Mouse (Mus musculus): ENCODE measurements around the gene Rps17. TPM values are rescaled to one million over a fixed set of nuclear protein-coding genes. Genes with fewer than 3 reads are reported as not detected.

Gene Rps17
- total RNA-seq (2021) (1,000 to 10,000 TPM in 1 of 2 experiments, 100 to 1,000 TPM in 1; 847 to 1,012 TPM), polyA plus RNA-seq (2012; rRNA removed) (867 and 883 TPM in 2 replicates)
- long read RNA-seq, transcript Rps17-203 (4 exons, 660 nt) = minor isoform, 22 of 209 reads
- long read RNA-seq, transcript Rps17-201 (5 exons, 494 nt) = major isoform, 186 of 209 reads
- long read RNA-seq, partial matches to known transcripts = 1 of 209 reads
- long read RNA-seq, other reads (novel, unspliced or antisense) = 0 of 209 reads

DNA sequence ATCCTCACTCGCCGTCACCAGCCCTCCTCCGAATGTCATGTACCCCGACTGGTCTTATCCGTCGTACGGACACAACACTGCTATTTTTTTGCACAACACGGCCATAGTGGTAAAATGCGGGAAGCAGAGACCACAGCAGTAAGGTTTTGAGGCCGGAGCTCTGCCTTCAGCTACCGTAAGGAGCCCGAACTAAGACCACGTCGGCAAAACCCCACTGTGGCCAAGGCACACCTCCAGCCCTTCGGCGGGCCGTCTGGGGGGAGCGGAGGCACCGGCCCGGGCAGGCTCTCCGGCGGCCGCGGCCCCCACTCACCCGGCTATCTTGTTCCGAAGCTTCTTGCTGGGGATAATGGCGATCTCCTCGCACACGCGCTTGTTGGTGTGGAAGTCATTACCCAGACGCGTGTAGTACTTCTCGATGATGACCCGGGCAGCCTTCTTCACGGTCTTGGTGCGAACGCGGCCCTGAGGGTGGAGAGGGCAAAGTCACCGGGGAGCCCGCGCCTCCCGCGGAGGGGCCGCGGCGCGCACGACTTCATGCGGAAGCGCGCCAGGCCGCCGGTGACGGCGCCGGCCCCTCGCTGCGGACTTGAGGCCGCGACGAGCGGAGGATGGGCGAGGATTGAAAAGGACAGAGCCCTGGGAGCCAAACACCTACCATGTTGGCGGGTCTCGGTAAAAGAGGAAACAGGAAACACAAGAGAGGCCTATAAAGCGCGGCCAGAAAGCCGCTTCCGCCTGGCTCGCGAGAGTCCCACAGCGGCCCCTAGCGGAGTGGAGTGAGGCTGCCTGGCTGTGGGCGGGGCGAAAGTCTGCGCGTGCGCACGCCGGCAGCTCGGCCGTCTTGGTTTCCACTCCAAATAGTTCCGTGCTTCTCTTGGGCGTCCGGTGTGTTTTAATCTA, at the start of gene Rps17:
TSS of gene Rps17 (minus strand) at position 711 of the 903 bp plus-strand sequence.
- Histone ChIP-seq H3K79me2 (replicated peaks; ENCODE audit: control insufficient read depth, insufficient read depth, low read length) (no peaks in the 10 kb centered on the region), H3K4me1 (ENCODE audit: control insufficient read depth, insufficient read depth, low read length) (peaks cover 6% of the 10 kb centered on the region), H3K9ac (ENCODE audit: low read depth, low read length) (peak within 1 kb of the TSS; percentile 67), H3K36me3 (ENCODE audit: control insufficient read depth, insufficient read depth, low read length) (peaks cover 11% of the 10 kb centered on the region; the same call in 1 of the 2 replicates), H3K27me3 (ENCODE audit: control insufficient read depth, insufficient read depth, low read length) (no peaks in the 10 kb centered on the region), H3K4me3 (peak within 1 kb of the TSS; percentile 83), H3K27ac (peak within 1 kb of the TSS; percentile 85)
- intact Hi-C loops (cut with DNase I) = loop anchor here (5.0 kb wide), 3 partner anchors 178 to 1322 kb away; partner anchors contain the start of gene Zfp710
- DNase-seq = peak; percentile 96 to 100
- TF ChIP-seq POLR2A (IDR thresholded peaks at IDR 0.05; ENCODE audit: insufficient read depth, low read depth, low read length) (peak; percentile 90), EP300 (IDR thresholded peaks at IDR 0.05; ENCODE audit: insufficient read depth, low read depth, low read length) (0 out of 2 replicates have a peak, but pooled peaks have one; percentile 67), CTCF (IDR thresholded peaks at IDR 0.05) (no peak)
- under 1% methylated on average over 85 of the region's 85 CpGs for WGBS

DNA sequence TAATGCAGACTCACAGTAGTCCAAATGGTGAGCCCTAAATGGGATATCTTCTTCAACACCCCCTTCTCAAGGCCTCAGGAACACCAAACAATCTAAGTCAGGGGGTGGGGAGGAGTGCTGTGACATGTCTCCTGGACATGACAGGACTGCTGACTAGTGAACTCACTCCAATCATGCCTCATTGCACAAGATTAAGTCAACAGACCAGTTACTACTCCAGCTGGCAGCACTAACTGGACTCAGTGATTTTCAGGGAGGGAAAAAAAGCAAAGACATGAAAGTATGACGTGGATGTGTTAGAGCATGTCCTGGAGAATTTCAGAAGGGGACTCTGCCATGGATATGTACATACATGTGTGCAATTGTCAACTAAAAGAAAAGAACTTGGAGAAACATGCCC, 34.3 kb upstream of the Rps17 start:
- no peak overlapping the region for H3K9ac ChIP-seq (ENCODE audit: low read depth, low read length)
- no peak overlapping the region for H3K27ac ChIP-seq
- no peaks in the 10 kb centered on the region for H3K36me3 ChIP-seq (ENCODE audit: control insufficient read depth, insufficient read depth, low read length)
- intact Hi-C loops (cut with DNase I) = no loop called here
- H3K79me2 ChIP-seq (replicated peaks; ENCODE audit: control insufficient read depth, insufficient read depth, low read length) = no peaks in the 10 kb centered on the region
- no peak for TF ChIP-seq CTCF (IDR thresholded peaks at IDR 0.05)
- no peak for TF ChIP-seq POLR2A (IDR thresholded peaks at IDR 0.05; ENCODE audit: insufficient read depth, low read depth, low read length)
- no peak for TF ChIP-seq EP300 (IDR thresholded peaks at IDR 0.05; ENCODE audit: insufficient read depth, low read depth, low read length)
- no peaks in the 10 kb centered on the region for H3K4me1 ChIP-seq (ENCODE audit: control insufficient read depth, insufficient read depth, low read length)
- no peaks in the 10 kb centered on the region for H3K27me3 ChIP-seq (ENCODE audit: control insufficient read depth, insufficient read depth, low read length)
- H3K4me3 ChIP-seq = no peak overlapping the region
- WGBS = 69% methylated on average over 1 of the region's 1 CpGs
- no peak for DNase-seq

GRCm38 (mm10) chr7:81372337-81372920, 27.4 kb upstream of the Rps17 start:
- no peaks in the 10 kb centered on the region for H3K27me3 ChIP-seq (ENCODE audit: control insufficient read depth, insufficient read depth, low read length)
- WGBS = 6% methylated on average over 13 of the region's 13 CpGs
- no peaks in the 10 kb centered on the region for H3K79me2 ChIP-seq (replicated peaks; ENCODE audit: control insufficient read depth, insufficient read depth, low read length)
- H3K9ac ChIP-seq (ENCODE audit: low read depth, low read length) = no peak overlapping the region
- no peak overlapping the region for H3K27ac ChIP-seq
- TF ChIP-seq CTCF (IDR thresholded peaks at IDR 0.05) (no peak), EP300 (IDR thresholded peaks at IDR 0.05; ENCODE audit: insufficient read depth, low read depth, low read length) (no peak), POLR2A (IDR thresholded peaks at IDR 0.05; ENCODE audit: insufficient read depth, low read depth, low read length) (no peak)
- peaks cover 3% of the 10 kb centered on the region for H3K4me1 ChIP-seq (ENCODE audit: control insufficient read depth, insufficient read depth, low read length)
- intact Hi-C loops (cut with DNase I) = no loop called here
- peak; percentile 26 to 39 for DNase-seq
- H3K4me3 ChIP-seq = no peak overlapping the region
- no peaks in the 10 kb centered on the region for H3K36me3 ChIP-seq (ENCODE audit: control insufficient read depth, insufficient read depth, low read length)

GRCm38 (mm10) chr7:81371811-81372210, 26.8 kb upstream of the Rps17 start:
- Histone ChIP-seq H3K79me2 (replicated peaks; ENCODE audit: control insufficient read depth, insufficient read depth, low read length) (no peaks in the 10 kb centered on the region), H3K27me3 (ENCODE audit: control insufficient read depth, insufficient read depth, low read length) (no peaks in the 10 kb centered on the region), H3K9ac (ENCODE audit: low read depth, low read length) (no peak overlapping the region), H3K4me3 (no peak overlapping the region), H3K36me3 (ENCODE audit: control insufficient read depth, insufficient read depth, low read length) (no peaks in the 10 kb centered on the region), H3K4me1 (ENCODE audit: control insufficient read depth, insufficient read depth, low read length) (peaks cover 3% of the 10 kb centered on the region), H3K27ac (no peak overlapping the region)
- TF ChIP-seq POLR2A (IDR thresholded peaks at IDR 0.05; ENCODE audit: insufficient read depth, low read depth, low read length) = no peak
- WGBS = 41% methylated on average over 5 of the region's 5 CpGs
- no peak for DNase-seq
- intact Hi-C loops (cut with DNase I) = no loop called here

DNA sequence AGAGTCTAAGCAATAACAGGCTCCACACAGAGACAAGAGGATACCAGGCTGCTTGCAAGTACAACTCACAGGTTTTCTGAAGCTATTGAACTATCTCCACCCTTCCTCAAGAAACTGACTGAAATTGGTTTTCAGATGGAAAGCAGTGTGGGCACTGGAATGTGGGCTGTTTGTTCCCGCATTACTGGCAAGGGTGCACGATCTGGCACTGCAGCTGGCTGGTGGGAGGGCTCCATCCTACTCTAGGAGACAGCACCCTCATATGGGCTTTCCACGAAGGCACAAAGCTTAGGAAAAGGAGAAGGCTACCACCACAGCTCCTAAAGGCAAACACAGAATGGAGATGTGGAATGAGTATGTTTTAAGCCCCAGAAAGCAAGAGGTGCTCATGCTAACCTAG, 24.7 kb upstream of the Rps17 start:
- WGBS = 74% methylated on average over 3 of the region's 3 CpGs
- H3K4me1 ChIP-seq (ENCODE audit: control insufficient read depth, insufficient read depth, low read length) = peaks cover 3% of the 10 kb centered on the region
- TF ChIP-seq POLR2A (IDR thresholded peaks at IDR 0.05; ENCODE audit: insufficient read depth, low read depth, low read length) (no peak), EP300 (IDR thresholded peaks at IDR 0.05; ENCODE audit: insufficient read depth, low read depth, low read length) (no peak), CTCF (IDR thresholded peaks at IDR 0.05) (no peak)
- no peak overlapping the region for H3K9ac ChIP-seq (ENCODE audit: low read depth, low read length)
- H3K27me3 ChIP-seq (ENCODE audit: control insufficient read depth, insufficient read depth, low read length) = no peaks in the 10 kb centered on the region
- H3K79me2 ChIP-seq (replicated peaks; ENCODE audit: control insufficient read depth, insufficient read depth, low read length) = no peaks in the 10 kb centered on the region
- H3K4me3 ChIP-seq = no peak overlapping the region
- DNase-seq = no peak
- no peaks in the 10 kb centered on the region for H3K36me3 ChIP-seq (ENCODE audit: control insufficient read depth, insufficient read depth, low read length)
- intact Hi-C loops (cut with DNase I) = no loop called here
- H3K27ac ChIP-seq = no peak overlapping the region

Measured in heart, adult 2 months (tissue).